Mouse (Mus musculus) lung, embryonic 14.5 days (tissue): Measurements from ENCODE around the gene Zdhhc1. TPM values are rescaled to one million over a fixed set of nuclear protein-coding genes. Genes with fewer than 3 reads are reported as not detected.

ENCODE experiments used
- ATAC-seq: fragments of 200-750 bp; cut with Nextera tagmentation; 2 replicates; pipeline ENCODE4 v1.8.0; 2017; ENCODE audit warnings: mild to moderate bottlenecking, moderate TSS enrichment, moderate library complexity; ENCODE audit not compliant: insufficient read depth
- DNase-seq: peaks from one replicate; pipeline ENCODE4 v3.0.0-alpha.2; 2015
- H3K27ac ChIP-seq: fragments of 300-500 bp; sonication (generic); 2 replicates; pipeline ENCODE4 v1.5.1; 2014; ENCODE audit warnings: low read depth, mild to moderate bottlenecking, moderate library complexity
- H3K27me3 ChIP-seq: fragments of 300-500 bp; sonication (generic); 2 replicates; pipeline ENCODE4 v1.6.1; 2014; ENCODE audit warnings: low read length, control low read depth; ENCODE audit not compliant: insufficient read depth
- H3K36me3 ChIP-seq: fragments of 300-500 bp; sonication (generic); 2 replicates; pipeline ENCODE4 v1.6.1; 2014; ENCODE audit warnings: control low read depth; ENCODE audit not compliant: insufficient read depth
- H3K4me1 ChIP-seq: fragments of 300-500 bp; sonication (generic); 2 replicates; pipeline ENCODE4 v1.6.1; 2014; ENCODE audit warnings: antibody characterized with exemption, control low read depth; ENCODE audit not compliant: insufficient read depth
- H3K4me2 ChIP-seq: fragments of 300-500 bp; sonication (generic); 2 replicates; pipeline ENCODE4 v1.6.1; 2014; ENCODE audit warnings: mild to moderate bottlenecking
- H3K4me3 ChIP-seq: fragments of 300-500 bp; sonication (generic); 2 replicates; pipeline ENCODE4 v1.5.1; 2014; ENCODE audit warnings: low read depth, low read length
- H3K9ac ChIP-seq: fragments of 300-500 bp; sonication (generic); 2 replicates; pipeline ENCODE4 v1.6.1; 2014
- H3K9me3 ChIP-seq: fragments of 300-500 bp; sonication (generic); 2 replicates; pipeline ENCODE4 v1.6.1; 2016; ENCODE audit warnings: low read depth, low read length, control low read depth
- CTCF ChIP-seq: IDR thresholded peaks from 2 replicates; pipeline ENCODE4 v1.5.1; 2016; ENCODE audit warnings: antibody characterized with exemption, low read depth
- WGBS: fragments of 180-500 bp; shearing (Covaris S2); extraction: QIAGEN DNeasy Blood & Tissue Kit; methylation state at CpG from one replicate; pipeline ENCODE4 v1.1.7; 2014; 5-methylcytosine and 5-hydroxymethylcytosine counted together
- polyA plus RNA-seq: library from polyadenylated mRNA; unstranded; fragments of >200 nt; fragmentation: Nextera tagmentation; extraction: Ambion mirVana; gene quantifications from 2 replicates; pipeline ENCODE4 v1.2.1, GENCODE M21; 2014

Gene Zdhhc1
- polyA plus RNA-seq, 1 experiment from 2014 or later, result 41.9 TPM

- Histone ChIP-seq H3K4me2 (no peak overlapping the region), H3K4me1 (0 out of 2 replicates have a peak, but pooled peaks cover 3% of the 10 kb centered on the region), H3K27me3 (no peaks in the 10 kb centered on the region), H3K36me3 (no peaks in the 10 kb centered on the region), H3K9ac (no peak overlapping the region), H3K9me3 (no peaks in the 10 kb centered on the region), H3K4me3 (no peak overlapping the region), H3K27ac (no peak overlapping the region)
- ATAC-seq (peak; percentile 53; the same call in 1 of the 2 replicates), DNase-seq (peak; percentile 44)
- 35% methylated on average over 2 of the region's 2 CpGs for WGBS
- no peak for TF ChIP-seq CTCF
Measured at GRCm38 (mm10) chr8:105508758-105509157, 12.1 kb upstream of the Zdhhc1 start.

GRCm38 (mm10) chr8:105506977-105507376, 10.3 kb upstream of the Zdhhc1 start:
- Histone ChIP-seq H3K4me1 (0 out of 2 replicates have a peak, but pooled peaks cover 3% of the 10 kb centered on the region), H3K9me3 (no peaks in the 10 kb centered on the region), H3K4me2 (no peak overlapping the region), H3K36me3 (no peaks in the 10 kb centered on the region), H3K4me3 (no peak overlapping the region), H3K27me3 (no peaks in the 10 kb centered on the region), H3K27ac (no peak overlapping the region), H3K9ac (no peak overlapping the region)
- TF ChIP-seq CTCF, result no peak
- ATAC-seq (no peak), DNase-seq (no peak)
- 66% methylated on average over 6 of the region's 6 CpGs for WGBS

GRCm38 (mm10) chr8:105504617-105505016, 7.9 kb upstream of the Zdhhc1 start:
- H3K27ac ChIP-seq, result no peak overlapping the region
- H3K4me1 ChIP-seq, result 0 out of 2 replicates have a peak, but pooled peaks cover 3% of the 10 kb centered on the region
- H3K4me2 ChIP-seq, result no peak overlapping the region
- WGBS, result 79% methylated on average over 3 of the region's 3 CpGs
- H3K36me3 ChIP-seq, result no peaks in the 10 kb centered on the region
- H3K27me3 ChIP-seq, result no peaks in the 10 kb centered on the region
- H3K9me3 ChIP-seq, result no peaks in the 10 kb centered on the region
- no peak overlapping the region for H3K4me3 ChIP-seq
- no peak overlapping the region for H3K9ac ChIP-seq
- DNase-seq (peak; percentile 43), ATAC-seq (no peak)
- no peak for TF ChIP-seq CTCF

DNA sequence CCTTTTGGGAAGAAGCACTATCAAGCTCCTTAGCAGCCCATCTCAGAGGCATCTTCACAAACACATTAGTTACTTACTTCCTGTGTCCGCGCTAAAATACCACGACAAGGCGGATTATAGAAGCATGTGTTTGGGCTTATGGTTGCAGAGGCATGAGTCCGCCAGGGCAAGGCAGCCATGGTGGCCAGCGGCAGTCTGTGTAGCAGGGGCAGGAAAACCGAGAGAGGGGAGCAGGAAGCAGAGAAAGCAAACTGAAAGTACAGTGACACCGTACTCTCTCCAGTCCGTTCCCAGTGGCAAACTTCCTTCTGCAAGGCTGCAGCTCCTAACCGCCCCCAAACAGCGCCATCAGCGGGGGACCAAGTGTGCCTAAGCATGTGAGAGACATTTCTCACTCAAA, 3.1 kb upstream of the Zdhhc1 start:
- Histone ChIP-seq H3K4me2 (no peak overlapping the region), H3K27ac (no peak overlapping the region), H3K36me3 (no peaks in the 10 kb centered on the region), H3K4me3 (no peak overlapping the region), H3K9me3 (no peaks in the 10 kb centered on the region), H3K27me3 (no peaks in the 10 kb centered on the region), H3K9ac (no peak overlapping the region), H3K4me1 (peaks cover 9% of the 10 kb centered on the region)
- WGBS, result 53% methylated on average over 12 of the region's 12 CpGs
- DNase-seq (no peak), ATAC-seq (no peak)
- no peak for TF ChIP-seq CTCF

DNA sequence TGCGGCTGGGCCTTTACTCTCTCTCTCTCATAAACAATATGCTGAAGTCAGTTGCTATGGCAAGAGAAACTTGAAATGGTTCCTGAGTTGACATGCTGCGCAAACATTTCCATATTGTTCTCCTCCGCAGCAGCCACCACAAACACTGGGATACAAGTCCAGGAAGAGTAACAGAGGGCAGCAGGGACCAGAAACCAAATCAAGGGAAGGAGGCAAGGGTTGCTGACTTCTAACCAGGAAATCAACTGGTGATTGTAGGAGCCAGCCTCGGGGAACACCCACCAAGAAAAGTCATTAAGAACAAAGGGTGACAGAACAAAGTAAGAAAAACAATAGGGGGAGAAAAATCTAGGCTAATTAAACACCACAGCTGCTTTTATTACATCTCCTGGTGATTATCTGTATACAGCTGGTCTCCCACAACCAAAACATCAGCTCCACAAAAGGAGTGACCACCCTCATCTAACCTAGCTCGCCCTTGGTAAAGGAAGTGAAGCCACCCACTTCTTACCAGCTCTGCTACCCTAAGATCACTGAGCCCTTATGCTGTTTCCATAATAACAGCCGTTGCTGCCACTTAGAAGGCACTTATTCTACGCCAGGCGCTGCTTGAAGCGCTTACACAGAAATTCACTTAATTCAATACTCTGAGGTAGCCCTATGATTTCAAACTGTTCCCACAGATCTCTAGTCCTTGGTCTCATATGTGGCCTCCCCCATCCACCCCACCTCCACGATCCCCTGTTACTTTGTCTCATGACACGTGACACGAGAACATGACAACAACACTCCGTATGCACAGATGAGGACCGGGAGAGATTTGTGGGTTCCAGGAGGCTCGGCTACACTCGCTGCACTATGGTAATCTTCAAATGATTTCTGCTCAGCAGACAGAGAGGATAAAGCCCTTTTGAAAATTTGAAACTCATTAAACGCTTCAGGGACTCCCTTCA, 1.1 kb downstream of the Zdhhc1 start:
- H3K4me2 ChIP-seq, result peak overlapping the region; percentile 86
- DNase-seq, result peak; percentile 31
- peak overlapping the region; percentile 85 for H3K27ac ChIP-seq
- H3K9me3 ChIP-seq, result no peaks in the 10 kb centered on the region
- no peaks in the 10 kb centered on the region for H3K36me3 ChIP-seq
- peak overlapping the region; percentile 92 for H3K9ac ChIP-seq
- peaks cover 13% of the 10 kb centered on the region for H3K4me1 ChIP-seq
- ATAC-seq, result peak; percentile 19; the same call in 1 of the 2 replicates
- H3K4me3 ChIP-seq, result peak overlapping the region; percentile 82
- H3K27me3 ChIP-seq, result no peaks in the 10 kb centered on the region
- 26% methylated on average over 17 of the region's 17 CpGs for WGBS
- no peak for TF ChIP-seq CTCF

DNA sequence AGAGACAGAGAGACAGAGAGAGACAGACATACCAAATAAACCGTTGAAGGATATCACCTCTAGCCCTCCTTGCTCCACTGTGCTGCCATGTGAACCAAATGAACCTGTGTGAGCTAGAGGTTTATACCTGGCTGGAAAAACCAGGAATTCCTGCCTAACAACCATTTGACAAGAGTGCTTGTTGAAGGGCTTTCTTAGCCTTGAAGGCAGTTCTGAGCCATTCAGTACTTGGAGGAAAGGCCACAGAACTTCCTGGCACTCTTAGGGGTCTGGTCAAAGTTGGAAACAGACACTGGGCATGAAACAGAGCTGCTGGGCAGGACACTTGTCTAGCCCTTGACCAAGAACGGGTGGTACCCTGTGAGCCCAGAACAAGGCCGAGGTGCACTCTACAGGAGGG, 2.1 kb downstream of the Zdhhc1 start:
- H3K9ac ChIP-seq, result no peak overlapping the region
- peak overlapping the region; percentile 86 for H3K4me2 ChIP-seq
- 57% methylated on average over 3 of the region's 3 CpGs for WGBS
- H3K9me3 ChIP-seq, result no peaks in the 10 kb centered on the region
- TF ChIP-seq CTCF, result no peak
- peak overlapping the region; percentile 85 for H3K27ac ChIP-seq
- no peak overlapping the region for H3K4me3 ChIP-seq
- no peaks in the 10 kb centered on the region for H3K27me3 ChIP-seq
- H3K4me1 ChIP-seq, result peaks cover 13% of the 10 kb centered on the region
- H3K36me3 ChIP-seq, result no peaks in the 10 kb centered on the region
- ATAC-seq (no peak), DNase-seq (peak; percentile 76)

DNA sequence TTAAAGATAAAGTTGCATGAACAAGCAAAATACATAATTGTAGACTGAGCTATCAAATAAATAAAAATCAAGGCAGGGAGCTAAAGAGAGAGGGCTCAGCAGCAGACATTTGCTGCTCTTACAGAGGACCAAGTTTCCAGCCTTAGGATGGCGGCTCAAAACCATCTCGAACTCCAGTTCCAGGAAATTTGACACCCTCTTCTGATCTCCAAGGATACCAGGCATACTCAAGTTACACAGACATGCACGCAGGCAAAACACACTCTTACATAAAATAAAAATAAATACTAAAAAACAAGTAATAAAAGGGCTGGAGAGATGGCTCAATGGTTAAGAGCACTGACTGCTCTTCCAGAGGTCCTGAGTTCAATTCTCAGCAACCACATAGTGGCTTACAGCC, 3.2 kb downstream of the Zdhhc1 start:
- WGBS, result 16% methylated on average over 3 of the region's 3 CpGs
- Histone ChIP-seq H3K4me2 (no peak overlapping the region), H3K27ac (peak overlapping the region; percentile 64), H3K9ac (no peak overlapping the region), H3K9me3 (no peaks in the 10 kb centered on the region), H3K27me3 (no peaks in the 10 kb centered on the region), H3K4me1 (peaks cover 13% of the 10 kb centered on the region), H3K36me3 (no peaks in the 10 kb centered on the region), H3K4me3 (no peak overlapping the region)
- no peak for ATAC-seq
- peak; percentile 63 for DNase-seq
- TF ChIP-seq CTCF, result no peak
